In genomic region chr10:4683711-4684265, GRCm38 (mm10) we compare ENCODE assay signal across 23 mouse cellular contexts.
A peak's percentile ranks its signal among the peaks of the same experiment; 100 is the strongest.
DNase-seq lines count a peak whose midpoint lies in the region; ATAC-seq and TF ChIP-seq lines count a peak whose summit lies in the region.
"Had no signal": no experiment of that assay in that cellular context is flagged by ENCODE, and none has a peak within 500 bp of the region (broad histone marks: within the 10 kb centered on the region; RNA-seq: fewer than 3 reads in every experiment).

No protein-coding gene starts in this region.

- H3K4me3 ChIP-seq in cerebellum, adult 2 months (replicated peaks; ENCODE audit: insufficient read depth, low read depth, low read length) = no peak overlapping the region
- H3K4me3 ChIP-seq: embryonic facial prominence, embryonic 10.5 days; forebrain, embryonic 15.5 days; heart, adult 2 months; hindbrain, embryonic 13.5 days; layer of hippocampus, adult 2 months; limb, embryonic 13.5 days; liver, embryonic 13.5 days; midbrain, embryonic 12.5 days had no signal

- no peak for TF ChIP-seq CTCF in cerebellum, adult 2 months (IDR thresholded peaks at IDR 0.05; ENCODE audit: borderline replicate concordance, insufficient read depth, low read depth, low read length)

- TF ChIP-seq POLR2A in cerebellum, adult 2 months (IDR thresholded peaks at IDR 0.05; ENCODE audit: borderline replicate concordance, insufficient read depth, low read length) = no peak

- no peaks in the 10 kb centered on the region; the same call in 1 of the 2 replicates for H3K27me3 ChIP-seq in cerebellum, adult 2 months (ENCODE audit: control insufficient read depth, insufficient read depth, low read length)
- H3K27me3 ChIP-seq: forebrain, embryonic 15.5 days; hindbrain, embryonic 13.5 days; limb, embryonic 13.5 days; liver, embryonic 13.5 days; midbrain, embryonic 12.5 days had no signal

- H3K4me1 ChIP-seq in cerebellum, adult 2 months (ENCODE audit: control insufficient read depth, insufficient read depth, low read length) = no peaks in the 10 kb centered on the region
- H3K4me1 ChIP-seq: embryonic facial prominence, embryonic 10.5 days; forebrain, embryonic 15.5 days; hindbrain, embryonic 13.5 days; limb, embryonic 13.5 days; liver, embryonic 13.5 days; midbrain, embryonic 12.5 days had no signal

- no peak overlapping the region for H3K27ac ChIP-seq in cerebellum, adult 2 months (ENCODE audit: insufficient read depth, low read length)
- H3K27ac ChIP-seq: embryonic facial prominence, embryonic 10.5 days; forebrain, embryonic 15.5 days; heart, adult 2 months; hindbrain, embryonic 13.5 days; layer of hippocampus, adult 2 months; limb, embryonic 13.5 days; liver, embryonic 13.5 days; midbrain, embryonic 12.5 days had no signal

- DNase-seq in frontal cortex, postnatal 36 days (ENCODE audit: low spot score in 2 of 2) = no peak
- DNase-seq in kidney, postnatal 36 days = peak; percentile 6 to 54
- no peak for DNase-seq in kidney, postnatal 4 days
- peak; percentile 60 to 80 for DNase-seq in cerebellum, adult 2 months
- DNase-seq in cerebellum, postnatal 25 days = peak; percentile 69 to 77
- DNase-seq in c-Kit-positive CD71-positive TER-119-positive erythroid progenitor cells, embryonic 14.5 days (ENCODE audit: low spot score) = no peak
- DNase-seq: heart, postnatal 36 days; kidney, adult 18-20 months; liver, embryonic 13.5 days; lung, adult 2 months; retina, postnatal 1 day; right cerebral cortex, postnatal 25 days; spleen, adult 18-20 months; thymus, postnatal 14 days had no signal

- WGBS in cerebellum, adult 2 months = 49% methylated on average over 12 of the region's 12 CpGs

- ATAC-seq in frontal cortex, adult (ENCODE audit: low TSS enrichment) = peak; percentile 57
- ATAC-seq: CD4-positive, CD25-positive, alpha-beta regulatory T cell, adult 4 months; forebrain, embryonic 15.5 days had no signal

Comparison
In these comparisons a context has a peak if more than half of its experiments do, and no peak if none do; other contexts are left out.
1. DNase-seq: peak in kidney, postnatal 36 days (2 of 2), cerebellum, adult 2 months (2 of 2) and cerebellum, postnatal 25 days (2 of 2); none in frontal cortex, postnatal 36 days (0 of 2), kidney, postnatal 4 days (0 of 2) and c-Kit-positive CD71-positive TER-119-positive erythroid progenitor cells, embryonic 14.5 days (single experiment).